Mouse (Mus musculus) embryonic facial prominence, embryonic 12.5 days (tissue): ENCODE measurements around the gene Smug1. TPM values are rescaled to one million over a fixed set of nuclear protein-coding genes. Genes with fewer than 3 reads are reported as not detected.

ENCODE experiments used
- ATAC-seq: fragments of 200-750 bp; cut with Nextera tagmentation; 2 replicates; pipeline ENCODE4 v1.8.0; 2017; ENCODE audit not compliant: insufficient number of reproducible peaks, insufficient read depth, low FRiP score, low TSS enrichment
- H3K27ac ChIP-seq: fragments of 300-500 bp; sonication (generic); 2 replicates; pipeline ENCODE4 v1.5.1; 2016; ENCODE audit warnings: mild to moderate bottlenecking
- H3K27me3 ChIP-seq: fragments of 300-500 bp; sonication (generic); 2 replicates; pipeline ENCODE4 v1.6.1; 2016; ENCODE audit warnings: mild to moderate bottlenecking, moderate library complexity
- H3K36me3 ChIP-seq: fragments of 300-500 bp; sonication (generic); 2 replicates; pipeline ENCODE4 v1.6.1; 2016; ENCODE audit warnings: mild to moderate bottlenecking
- H3K4me1 ChIP-seq: fragments of 300-500 bp; sonication (generic); 2 replicates; pipeline ENCODE4 v1.6.1; 2016
- H3K4me2 ChIP-seq: fragments of 300-500 bp; sonication (generic); replicated peaks from 2 replicates; pipeline ENCODE4 v1.6.1; 2016; ENCODE audit warnings: mild to moderate bottlenecking, moderate library complexity
- H3K4me3 ChIP-seq: fragments of 300-500 bp; sonication (generic); 2 replicates; pipeline ENCODE4 v1.5.1; 2016; ENCODE audit warnings: mild to moderate bottlenecking
- H3K9ac ChIP-seq: fragments of 300-500 bp; sonication (generic); 2 replicates; pipeline ENCODE4 v1.6.1; 2016; ENCODE audit warnings: mild to moderate bottlenecking, moderate library complexity
- H3K9me3 ChIP-seq: fragments of 300-500 bp; sonication (generic); 2 replicates; pipeline ENCODE4 v1.6.1; 2016; ENCODE audit warnings: mild to moderate bottlenecking, moderate library complexity
- WGBS: fragments of 180-500 bp; shearing (Covaris S2); methylation state at CpG from one replicate; pipeline ENCODE4 v1.1.7; 2016; 5-methylcytosine and 5-hydroxymethylcytosine counted together
- polyA plus RNA-seq: library from polyadenylated mRNA; unstranded; fragments of >200 nt; fragmentation: Nextera tagmentation; extraction: Ambion mirVana; gene quantifications from 2 replicates; pipeline ENCODE4 v1.2.1, GENCODE M21; 2016

The Smug1 gene
- polyA plus RNA-seq, 1 experiment from 2014 or later, result 16.6 TPM

- Histone ChIP-seq H3K9me3 (no peaks in the 10 kb centered on the region), H3K4me1 (peaks cover 14% of the 10 kb centered on the region), H3K4me2 (no peak overlapping the region), H3K27me3 (peaks cover 56% of the 10 kb centered on the region), H3K4me3 (no peak overlapping the region), H3K36me3 (no peaks in the 10 kb centered on the region), H3K9ac (no peak overlapping the region), H3K27ac (no peak overlapping the region)
- WGBS, result 8% methylated on average over 4 of the region's 4 CpGs
- ATAC-seq, result peak; percentile 61; the same call in 1 of the 2 replicates
These were observed 33.1 kb downstream of the Smug1 start for GRCm38 (mm10) chr15:103133761-103134160.

GRCm38 (mm10) chr15:103130729-103131128 lies 36.2 kb downstream of the Smug1 start:
- Histone ChIP-seq H3K4me2 (no peak overlapping the region), H3K4me1 (peaks cover 26% of the 10 kb centered on the region), H3K36me3 (no peaks in the 10 kb centered on the region), H3K27ac (no peak overlapping the region), H3K9ac (no peak overlapping the region), H3K27me3 (peaks cover 33% of the 10 kb centered on the region), H3K9me3 (no peaks in the 10 kb centered on the region), H3K4me3 (no peak overlapping the region)
- ATAC-seq, result no peak
- WGBS, result 47% methylated on average over 1 of the region's 1 CpGs

- no peaks in the 10 kb centered on the region for H3K36me3 ChIP-seq
- H3K27ac ChIP-seq, result no peak overlapping the region
- no peak overlapping the region for H3K4me2 ChIP-seq
- peaks cover 32% of the 10 kb centered on the region for H3K27me3 ChIP-seq
- no peak for ATAC-seq
- peaks cover 19% of the 10 kb centered on the region for H3K4me1 ChIP-seq
- 53% methylated on average over 6 of the region's 6 CpGs for WGBS
- no peak overlapping the region for H3K9ac ChIP-seq
- H3K4me3 ChIP-seq, result no peak overlapping the region
- no peaks in the 10 kb centered on the region for H3K9me3 ChIP-seq
These were observed 37.6 kb downstream of the Smug1 start for GRCm38 (mm10) chr15:103129289-103129688.

- ATAC-seq, result no peak
- no peak overlapping the region for H3K9ac ChIP-seq
- H3K27me3 ChIP-seq, result peaks cover 30% of the 10 kb centered on the region
- H3K36me3 ChIP-seq, result no peaks in the 10 kb centered on the region
- H3K27ac ChIP-seq, result peak overlapping the region; percentile 46
- no peak overlapping the region for H3K4me3 ChIP-seq
- no peak overlapping the region for H3K4me2 ChIP-seq
- H3K4me1 ChIP-seq, result peaks cover 19% of the 10 kb centered on the region
- H3K9me3 ChIP-seq, result no peaks in the 10 kb centered on the region
- WGBS, result 23% methylated on average over 1 of the region's 1 CpGs
These were observed 38.6 kb downstream of the Smug1 start for GRCm38 (mm10) chr15:103128056-103128833.

- Histone ChIP-seq H3K36me3 (no peaks in the 10 kb centered on the region), H3K27me3 (peaks cover 34% of the 10 kb centered on the region), H3K9ac (no peak overlapping the region), H3K4me3 (no peak overlapping the region), H3K27ac (no peak overlapping the region), H3K4me1 (peaks cover 23% of the 10 kb centered on the region), H3K9me3 (no peaks in the 10 kb centered on the region), H3K4me2 (no peak overlapping the region)
- WGBS, result 81% methylated on average over 5 of the region's 5 CpGs
- ATAC-seq, result no peak
These were observed 40.9 kb downstream of the Smug1 start for GRCm38 (mm10) chr15:103125982-103126381.

GRCm38 (mm10) chr15:103124254-103124653 lies 42.6 kb downstream of the Smug1 start:
- no peak overlapping the region for H3K4me2 ChIP-seq
- H3K4me1 ChIP-seq, result peaks cover 26% of the 10 kb centered on the region
- H3K27ac ChIP-seq, result no peak overlapping the region
- peaks cover 42% of the 10 kb centered on the region for H3K27me3 ChIP-seq
- WGBS, result 83% methylated on average over 1 of the region's 1 CpGs
- no peak for ATAC-seq
- no peaks in the 10 kb centered on the region for H3K36me3 ChIP-seq
- no peak overlapping the region for H3K4me3 ChIP-seq
- no peak overlapping the region for H3K9ac ChIP-seq
- H3K9me3 ChIP-seq, result no peaks in the 10 kb centered on the region

- Histone ChIP-seq H3K4me3 (no peak overlapping the region), H3K27me3 (peaks cover 45% of the 10 kb centered on the region), H3K9ac (no peak overlapping the region), H3K4me1 (peaks cover 19% of the 10 kb centered on the region), H3K36me3 (no peaks in the 10 kb centered on the region), H3K4me2 (no peak overlapping the region), H3K27ac (no peak overlapping the region), H3K9me3 (no peaks in the 10 kb centered on the region)
- 66% methylated on average over 8 of the region's 8 CpGs for WGBS
- ATAC-seq, result no peak
These were observed 43.5 kb downstream of the Smug1 start for GRCm38 (mm10) chr15:103123343-103123742.

GRCm38 (mm10) chr15:103122372-103122771 lies 44.5 kb downstream of the Smug1 start:
- no peak overlapping the region for H3K4me3 ChIP-seq
- no peak for ATAC-seq
- H3K27me3 ChIP-seq, result peaks cover 54% of the 10 kb centered on the region

GRCm38 (mm10) chr15:103121416-103121815 lies 45.5 kb downstream of the Smug1 start:
- Histone ChIP-seq H3K4me1 (peaks cover 10% of the 10 kb centered on the region; the same call in 1 of the 2 replicates), H3K9me3 (no peaks in the 10 kb centered on the region), H3K4me3 (no peak overlapping the region), H3K27ac (no peak overlapping the region), H3K9ac (no peak overlapping the region), H3K4me2 (no peak overlapping the region), H3K27me3 (peaks cover 64% of the 10 kb centered on the region), H3K36me3 (no peaks in the 10 kb centered on the region)
- WGBS, result 54% methylated on average over 5 of the region's 5 CpGs
- ATAC-seq, result no peak

More at GRCm38 (mm10) chr15:103122372-103122771, 44.5 kb downstream of the Smug1 start:
- no peak overlapping the region for H3K9ac ChIP-seq
- whole genome bisulfite sequencing, result 37% methylated on average over 2 of the region's 2 CpGs
- no peaks in the 10 kb centered on the region for H3K9me3 ChIP-seq
- H3K4me1 ChIP-seq, result peaks cover 10% of the 10 kb centered on the region; the same call in 1 of the 2 replicates
- H3K4me2 ChIP-seq, result no peak overlapping the region
- H3K27ac ChIP-seq, result no peak overlapping the region
- no peaks in the 10 kb centered on the region for H3K36me3 ChIP-seq

GRCm38 (mm10) chr15:103120594-103120993 lies 46.3 kb downstream of the Smug1 start:
- Histone ChIP-seq H3K36me3 (no peaks in the 10 kb centered on the region), H3K27ac (no peak overlapping the region), H3K4me3 (no peak overlapping the region), H3K4me2 (no peak overlapping the region), H3K9ac (no peak overlapping the region), H3K27me3 (peaks cover 72% of the 10 kb centered on the region), H3K4me1 (peaks cover 16% of the 10 kb centered on the region; the same call in 1 of the 2 replicates), H3K9me3 (no peaks in the 10 kb centered on the region)
- no peak for ATAC-seq
- WGBS, result 64% methylated on average over 11 of the region's 11 CpGs

GRCm38 (mm10) chr15:103115726-103116125 lies 51.2 kb downstream of the Smug1 start:
- no peak for ATAC-seq
- Histone ChIP-seq H3K4me2 (peak overlapping the region; percentile 9; the same call in 1 of the 2 replicates), H3K4me3 (no peak overlapping the region), H3K4me1 (peaks cover 25% of the 10 kb centered on the region), H3K27ac (peak overlapping the region; percentile 75), H3K36me3 (no peaks in the 10 kb centered on the region), H3K9me3 (no peaks in the 10 kb centered on the region), H3K9ac (no peak overlapping the region), H3K27me3 (peaks cover 65% of the 10 kb centered on the region)
- 32% methylated on average over 5 of the region's 5 CpGs for WGBS

- H3K9me3 ChIP-seq, result no peaks in the 10 kb centered on the region
- H3K36me3 ChIP-seq, result no peaks in the 10 kb centered on the region
- WGBS, result 1% methylated on average over 9 of the region's 9 CpGs
- H3K4me3 ChIP-seq, result no peak overlapping the region
- H3K9ac ChIP-seq, result no peak overlapping the region
- peak overlapping the region; percentile 9 for H3K4me2 ChIP-seq
- H3K27ac ChIP-seq, result peak overlapping the region; percentile 75
- peaks cover 24% of the 10 kb centered on the region for H3K4me1 ChIP-seq
- peak; percentile 84 for ATAC-seq
- H3K27me3 ChIP-seq, result peaks cover 70% of the 10 kb centered on the region
These were observed 51.6 kb downstream of the Smug1 start for GRCm38 (mm10) chr15:103115256-103115655.
